Mouse (Mus musculus) hindbrain, embryonic 15.5 days (tissue): ENCODE measurements around the gene Ear1. TPM values are rescaled to one million over a fixed set of nuclear protein-coding genes. Genes with fewer than 3 reads are reported as not detected.
"Not testable (repeated sequence)": the region's sequence is repeated elsewhere in the genome, so short reads cannot be mapped to it uniquely, and the experiment has no call there.

Experiments
- ATAC-seq: fragments of 200-750 bp; cut with Nextera tagmentation; 2 replicates; pipeline ENCODE4 v1.8.0; 2017; ENCODE audit warnings: low read depth, moderate number of reproducible peaks, moderate TSS enrichment; ENCODE audit not compliant: low FRiP score
- H3K27ac ChIP-seq: fragments of 300-500 bp; sonication (generic); replicated peaks from 2 replicates; pipeline ENCODE4 v1.5.1; 2015; ENCODE audit warnings: mild to moderate bottlenecking, inconsistent platforms
- H3K27me3 ChIP-seq: fragments of 300-500 bp; sonication (generic); 2 replicates; pipeline ENCODE4 v1.6.1; 2015; ENCODE audit warnings: control low read depth, inconsistent platforms
- H3K36me3 ChIP-seq: fragments of 300-500 bp; sonication (generic); 2 replicates; pipeline ENCODE4 v1.6.1; 2015; ENCODE audit warnings: control low read depth, inconsistent platforms
- H3K4me1 ChIP-seq: fragments of 300-500 bp; sonication (generic); replicated peaks from 2 replicates; pipeline ENCODE4 v1.6.1; 2015; ENCODE audit warnings: control low read depth, inconsistent platforms
- H3K4me2 ChIP-seq: fragments of 300-500 bp; sonication (generic); 2 replicates; pipeline ENCODE4 v1.6.1; 2015; ENCODE audit warnings: moderate library complexity, mild to moderate bottlenecking, inconsistent platforms
- H3K4me3 ChIP-seq: fragments of 300-500 bp; sonication (generic); 2 replicates; pipeline ENCODE4 v1.5.1; 2015; ENCODE audit warnings: mild to moderate bottlenecking, inconsistent platforms
- H3K9ac ChIP-seq: fragments of 300-500 bp; sonication (generic); 2 replicates; pipeline ENCODE4 v1.6.1; 2015; ENCODE audit warnings: inconsistent platforms
- H3K9me3 ChIP-seq: fragments of 300-500 bp; sonication (generic); 2 replicates; pipeline ENCODE4 v1.6.1; 2016; ENCODE audit warnings: control low read depth, inconsistent platforms
- WGBS: fragments of 180-500 bp; shearing (Covaris S2); methylation state at CpG from one replicate; pipeline ENCODE4 v1.1.7; 2015; 5-methylcytosine and 5-hydroxymethylcytosine counted together
- polyA plus RNA-seq: library from polyadenylated mRNA; unstranded; fragments of >200 nt; fragmentation: Nextera tagmentation; extraction: Ambion mirVana; gene quantifications from 2 replicates; pipeline ENCODE4 v1.2.1, GENCODE M21; 2015

Ear1 gene
- polyA plus RNA-seq, 1 experiment from 2014 or later: not detected

- not testable (repeated sequence) for H3K4me3 ChIP-seq, H3K36me3 ChIP-seq, H3K4me1 ChIP-seq, H3K9ac ChIP-seq, H3K27ac ChIP-seq, H3K9me3 ChIP-seq, H3K27me3 ChIP-seq, ATAC-seq, H3K4me2 ChIP-seq
- WGBS: 78% methylated on average over 5 of the region's 6 CpGs
These were observed 15.9 kb downstream of the Ear1 start for GRCm38 (mm10) chr14:43859465-43859864.

- H3K36me3 ChIP-seq, ATAC-seq, H3K4me3 ChIP-seq, H3K27me3 ChIP-seq, H3K27ac ChIP-seq, H3K4me1 ChIP-seq, H3K9me3 ChIP-seq, H3K9ac ChIP-seq, H3K4me2 ChIP-seq: not testable (repeated sequence)
- 83% methylated on average over 4 of the region's 4 CpGs for WGBS
These were observed 31.3 kb downstream of the Ear1 start for GRCm38 (mm10) chr14:43843949-43844573.

GRCm38 (mm10) chr14:43840976-43841375 is 34.3 kb downstream of the Ear1 start:
- not testable (repeated sequence) for H3K4me3 ChIP-seq, H3K27me3 ChIP-seq, H3K9me3 ChIP-seq, H3K9ac ChIP-seq, H3K4me2 ChIP-seq, H3K27ac ChIP-seq, H3K36me3 ChIP-seq, H3K4me1 ChIP-seq, ATAC-seq
- no CpG with 5 or more reads among the region's 1 CpGs for WGBS

GRCm38 (mm10) chr14:43835366-43835765 is 40.0 kb downstream of the Ear1 start:
- not testable (repeated sequence) for H3K36me3 ChIP-seq, H3K9ac ChIP-seq, H3K9me3 ChIP-seq, H3K4me1 ChIP-seq, ATAC-seq, H3K27me3 ChIP-seq, H3K4me3 ChIP-seq, H3K4me2 ChIP-seq, H3K27ac ChIP-seq
- 93% methylated on average over 2 of the region's 2 CpGs for WGBS

- not testable (repeated sequence) for H3K9ac ChIP-seq, ATAC-seq, H3K36me3 ChIP-seq, H3K4me1 ChIP-seq, H3K4me3 ChIP-seq, H3K27ac ChIP-seq, H3K9me3 ChIP-seq, H3K27me3 ChIP-seq, H3K4me2 ChIP-seq
- WGBS: 61% methylated on average over 1 of the region's 1 CpGs
These were observed 44.9 kb downstream of the Ear1 start for GRCm38 (mm10) chr14:43830385-43830784.

GRCm38 (mm10) chr14:43824176-43824575 is 51.1 kb downstream of the Ear1 start:
- H3K9me3 ChIP-seq, H3K9ac ChIP-seq, H3K36me3 ChIP-seq, H3K27me3 ChIP-seq, H3K4me1 ChIP-seq, H3K4me3 ChIP-seq, ATAC-seq, H3K4me2 ChIP-seq, H3K27ac ChIP-seq: not testable (repeated sequence)
- WGBS: 88% methylated on average over 6 of the region's 6 CpGs

- not testable (repeated sequence) for H3K9me3 ChIP-seq, H3K4me2 ChIP-seq, H3K9ac ChIP-seq, H3K4me3 ChIP-seq, H3K36me3 ChIP-seq, ATAC-seq, H3K27ac ChIP-seq, H3K4me1 ChIP-seq, H3K27me3 ChIP-seq
- whole genome bisulfite sequencing: 63% methylated on average over 1 of the region's 2 CpGs
These were observed 53.4 kb downstream of the Ear1 start for GRCm38 (mm10) chr14:43821869-43822268.

GRCm38 (mm10) chr14:43812458-43812857 is 62.9 kb downstream of the Ear1 start:
- WGBS: 71% methylated on average over 8 of the region's 9 CpGs
- not testable (repeated sequence) for H3K36me3 ChIP-seq, ATAC-seq, H3K27me3 ChIP-seq, H3K9ac ChIP-seq, H3K27ac ChIP-seq, H3K4me2 ChIP-seq, H3K9me3 ChIP-seq, H3K4me1 ChIP-seq, H3K4me3 ChIP-seq

- H3K4me1 ChIP-seq, ATAC-seq, H3K36me3 ChIP-seq, H3K9me3 ChIP-seq, H3K9ac ChIP-seq, H3K4me2 ChIP-seq, H3K27me3 ChIP-seq, H3K27ac ChIP-seq, H3K4me3 ChIP-seq: not testable (repeated sequence)
- WGBS: 79% methylated on average over 4 of the region's 4 CpGs
These were observed 67.2 kb downstream of the Ear1 start for GRCm38 (mm10) chr14:43808142-43808541.

- not testable (repeated sequence) for H3K9me3 ChIP-seq, H3K27me3 ChIP-seq, H3K4me1 ChIP-seq, H3K4me2 ChIP-seq, H3K9ac ChIP-seq, ATAC-seq, H3K36me3 ChIP-seq, H3K4me3 ChIP-seq, H3K27ac ChIP-seq
- 13% methylated on average over 7 of the region's 7 CpGs for WGBS
These were observed 70.9 kb downstream of the Ear1 start for GRCm38 (mm10) chr14:43804435-43804834.

GRCm38 (mm10) chr14:43796905-43797470 is 78.3 kb downstream of the Ear1 start:
- H3K4me1 ChIP-seq, H3K27me3 ChIP-seq, H3K36me3 ChIP-seq, H3K9me3 ChIP-seq, H3K27ac ChIP-seq: not testable (repeated sequence)
- 9% methylated on average over 22 of the region's 23 CpGs for WGBS
- H3K4me3 ChIP-seq: peak overlapping the region; percentile 26
- ATAC-seq: peak; percentile 83
- 0 out of 2 replicates have a peak overlapping the region, but pooled peaks have one; percentile 13 for H3K9ac ChIP-seq
- H3K4me2 ChIP-seq: peak overlapping the region; percentile 54

- 0 out of 2 replicates have a peak, but pooled peaks cover 8% of the 10 kb centered on the region for H3K4me1 ChIP-seq
- peak overlapping the region; percentile 54 for H3K4me2 ChIP-seq
- 20% methylated on average over 14 of the region's 14 CpGs for WGBS
- H3K27ac ChIP-seq: no peak overlapping the region
- H3K27me3 ChIP-seq: no peaks in the 10 kb centered on the region
- no peaks in the 10 kb centered on the region for H3K36me3 ChIP-seq
- ATAC-seq: peak; percentile 81
- H3K4me3 ChIP-seq: peak overlapping the region; percentile 26
- H3K9me3 ChIP-seq: no peaks in the 10 kb centered on the region
- no peak overlapping the region for H3K9ac ChIP-seq
These were observed 79.0 kb downstream of the Ear1 start for GRCm38 (mm10) chr14:43796069-43796904.
